11 mouse cellular contexts compared by ENCODE assay signal in the genomic region with DNA sequence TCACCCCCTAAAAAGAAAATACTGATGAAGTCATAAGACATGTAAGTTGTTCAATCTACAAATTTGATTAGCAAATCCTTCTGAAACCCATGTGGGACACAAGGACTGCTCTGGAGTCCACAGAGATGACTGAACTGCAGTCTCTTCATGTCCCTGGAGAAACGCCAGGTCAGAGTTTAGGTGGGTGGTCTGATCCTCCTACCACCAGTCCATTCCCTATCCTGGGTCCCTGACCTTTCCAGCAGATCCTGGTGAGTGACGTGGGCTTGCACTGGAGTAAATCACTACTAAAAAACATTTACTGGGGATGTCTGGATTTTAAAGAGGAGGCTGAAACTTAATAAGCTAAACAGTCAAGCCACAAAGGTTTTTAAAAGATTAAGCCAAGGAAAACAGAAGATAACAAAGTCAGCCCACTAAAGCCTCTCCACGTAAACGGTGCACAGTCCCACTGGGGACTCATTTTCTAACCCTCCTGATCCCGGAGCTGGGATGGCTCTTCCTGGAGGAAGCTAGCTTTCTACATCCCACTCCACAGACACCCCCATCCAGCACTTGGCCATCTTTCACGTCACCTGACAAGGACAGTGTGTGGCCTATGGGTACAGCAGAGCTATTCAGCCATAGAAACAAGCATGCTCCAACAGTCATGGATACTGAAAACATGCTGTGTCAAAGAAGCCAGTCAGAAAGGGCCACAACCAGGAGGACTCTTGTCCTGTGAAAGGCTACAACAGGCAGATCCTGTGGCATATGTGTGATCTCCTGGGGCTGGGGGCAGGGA. TPM values are rescaled to one million over a fixed set of nuclear protein-coding genes. Genes with fewer than 3 reads are reported as not detected.
A peak's percentile ranks its signal among the peaks of the same experiment; 100 is the strongest.
DNase-seq lines count a peak whose midpoint lies in the region; ATAC-seq and TF ChIP-seq lines count a peak whose summit lies in the region.
"Had no signal": no experiment of that assay in that cellular context is flagged by ENCODE, and none has a peak within 500 bp of the region (broad histone marks: within the 10 kb centered on the region; RNA-seq: fewer than 3 reads in every experiment).

No protein-coding gene starts in this region.

- H3K36me3 ChIP-seq in hindbrain, postnatal 0 days (ENCODE audit: insufficient read depth, low read length): no peaks in the 10 kb centered on the region
- H3K36me3 ChIP-seq in hindbrain, embryonic 10.5 days: 0 out of 2 replicates have a peak, but pooled peaks cover 3% of the 10 kb centered on the region
- no peaks in the 10 kb centered on the region for H3K36me3 ChIP-seq in midbrain, embryonic 16.5 days (ENCODE audit: control insufficient read depth, insufficient read depth, low read length)

- no peaks in the 10 kb centered on the region for H3K9me3 ChIP-seq in hindbrain, postnatal 0 days (ENCODE audit: low read length)
- no peaks in the 10 kb centered on the region for H3K9me3 ChIP-seq in hindbrain, embryonic 10.5 days
- no peaks in the 10 kb centered on the region for H3K9me3 ChIP-seq in midbrain, embryonic 16.5 days (replicated peaks; ENCODE audit: control insufficient read depth, low read length, poor library complexity, severe bottlenecking)

- DNase-seq in cerebellum, adult 11-12 months: peak; percentile 17
- no peak for DNase-seq in cerebellum, adult 9-11 months
- DNase-seq in hindbrain, postnatal 0 days (ENCODE audit: low spot score): peak; percentile 13
- DNase-seq in hindbrain, embryonic 10.5 days (ENCODE audit: low spot score): no peak
- peak; percentile 20 for DNase-seq in 3T3-L1 (ENCODE audit: low read depth, low spot score)
- DNase-seq in induced T-regulatory cell, adult 2 months (ENCODE audit: low read depth): peak; percentile 13
- DNase-seq in embryo, embryonic 11 days: no peak
- DNase-seq: cerebellum, adult 2 months; kidney, postnatal 4 days; midbrain, embryonic 14.5 days had no signal

- no peak overlapping the region for H3K4me3 ChIP-seq in hindbrain, postnatal 0 days (ENCODE audit: low read length)
- no peak overlapping the region; the same call in 1 of the 2 replicates for H3K4me3 ChIP-seq in hindbrain, embryonic 10.5 days
- H3K4me3 ChIP-seq in midbrain, embryonic 16.5 days (ENCODE audit: low read depth, low read length): no peak overlapping the region

- TF ChIP-seq CTCF in hindbrain, postnatal 0 days (IDR thresholded peaks at IDR 0.05; ENCODE audit: low read depth): no peak

- no peaks in the 10 kb centered on the region for H3K27me3 ChIP-seq in hindbrain, postnatal 0 days (ENCODE audit: insufficient read depth, low read length)
- no peaks in the 10 kb centered on the region for H3K27me3 ChIP-seq in hindbrain, embryonic 10.5 days (ENCODE audit: insufficient read depth, poor library complexity, severe bottlenecking)
- H3K27me3 ChIP-seq in midbrain, embryonic 16.5 days (ENCODE audit: control insufficient read depth, insufficient read depth, low read depth, low read length): no peaks in the 10 kb centered on the region

- no peak overlapping the region; the same call in 1 of the 2 replicates for H3K27ac ChIP-seq in hindbrain, postnatal 0 days
- no peak overlapping the region for H3K27ac ChIP-seq in hindbrain, embryonic 10.5 days
- H3K27ac ChIP-seq in midbrain, embryonic 16.5 days (ENCODE audit: low read length): no peak overlapping the region

- H3K9ac ChIP-seq in hindbrain, postnatal 0 days (replicated peaks; ENCODE audit: low read length): no peak overlapping the region
- no peak overlapping the region for H3K9ac ChIP-seq in midbrain, embryonic 16.5 days (ENCODE audit: low read depth, low read length)

- H3K4me1 ChIP-seq in hindbrain, postnatal 0 days (ENCODE audit: insufficient read depth, low read length): peaks cover 10% of the 10 kb centered on the region; the same call in 1 of the 2 replicates
- peaks cover 49% of the 10 kb centered on the region for H3K4me1 ChIP-seq in hindbrain, embryonic 10.5 days (replicated peaks)
- peaks cover 23% of the 10 kb centered on the region for H3K4me1 ChIP-seq in midbrain, embryonic 16.5 days (ENCODE audit: control insufficient read depth, insufficient read depth, low read length)

- 55% methylated on average over 6 of the region's 6 CpGs for WGBS in hindbrain, postnatal 0 days
- WGBS in hindbrain, embryonic 10.5 days: 64% methylated on average over 6 of the region's 6 CpGs
- 69% methylated on average over 6 of the region's 6 CpGs for WGBS in midbrain, embryonic 16.5 days

- H3K4me2 ChIP-seq in hindbrain, postnatal 0 days (ENCODE audit: low read depth, low read length): no peak overlapping the region
- no peak overlapping the region for H3K4me2 ChIP-seq in midbrain, embryonic 16.5 days (ENCODE audit: low read length)

- no peak for ATAC-seq in hindbrain, postnatal 0 days
- ATAC-seq in midbrain, embryonic 16.5 days: no peak

RNA-seq across cellular contexts. Expression of a gene that starts 2.8 kb away (rescaled TPM):
- 64.8 and 68.1 TPM in 2 replicates for total RNA-seq in hindbrain, postnatal 0 days (2014; rRNA removed)
- polyA plus RNA-seq in hindbrain, postnatal 0 days (2015; fragmentation: Nextera tagmentation; extraction: Ambion mirVana): 59.6 and 63.6 TPM in 2 replicates
- polyA plus RNA-seq in hindbrain, embryonic 10.5 days (2016; fragmentation: Nextera tagmentation; extraction: Ambion mirVana): 58.8 and 60.5 TPM in 2 replicates
- polyA plus RNA-seq in midbrain, embryonic 16.5 days (2015; fragmentation: Nextera tagmentation; extraction: Ambion mirVana): 80.6 and 83.5 TPM in 2 replicates

RNA-seq across cellular contexts. Expression of a gene that starts 46.0 kb away (rescaled TPM):
- 81.9 and 91.5 TPM in 2 replicates for total RNA-seq in hindbrain, postnatal 0 days (2014; rRNA removed)
- 12.5 and 13.0 TPM in 2 replicates for polyA plus RNA-seq in hindbrain, postnatal 0 days (2015; fragmentation: Nextera tagmentation; extraction: Ambion mirVana)
- 7.8 and 9.5 TPM in 2 replicates for polyA plus RNA-seq in hindbrain, embryonic 10.5 days (2016; fragmentation: Nextera tagmentation; extraction: Ambion mirVana)
- polyA plus RNA-seq in midbrain, embryonic 16.5 days (2015; fragmentation: Nextera tagmentation; extraction: Ambion mirVana): 12.0 and 12.4 TPM in 2 replicates

Comparison
In these comparisons a context has a peak if more than half of its experiments do, and no peak if none do; other contexts are left out.
1. DNase-seq: peak in cerebellum, adult 11-12 months (single experiment), hindbrain, postnatal 0 days (single experiment), 3T3-L1 (single experiment) and induced T-regulatory cell, adult 2 months (single experiment); none in cerebellum, adult 9-11 months (single experiment), hindbrain, embryonic 10.5 days (single experiment) and embryo, embryonic 11 days (single experiment).